Mouse (Mus musculus) forebrain, embryonic 16.5 days (tissue): ENCODE data around the gene Herc6. TPM values are rescaled to one million over a fixed set of nuclear protein-coding genes. Genes with fewer than 3 reads are reported as not detected.
A peak's percentile ranks its signal among the peaks of the same experiment; 100 is the strongest.

Experiments
- ATAC-seq: fragments of 200-750 bp; cut with Nextera tagmentation; 2 replicates; pipeline ENCODE4 v1.8.0; 2017; ENCODE audit warnings: mild to moderate bottlenecking, moderate library complexity
- H3K27ac ChIP-seq: fragments of 300-500 bp; sonication (generic); 2 replicates; pipeline ENCODE4 v1.5.1; 2014; ENCODE audit warnings: low read length, control low read depth
- H3K27me3 ChIP-seq: fragments of 300-500 bp; sonication (generic); replicated peaks from 2 replicates; pipeline ENCODE4 v1.6.1; 2014; ENCODE audit warnings: low read length; ENCODE audit not compliant: control insufficient read depth, insufficient read depth
- H3K36me3 ChIP-seq: fragments of 300-500 bp; sonication (generic); 2 replicates; pipeline ENCODE4 v1.6.1; 2014; ENCODE audit not compliant: control insufficient read depth, insufficient read depth
- H3K4me1 ChIP-seq: fragments of 300-500 bp; sonication (generic); replicated peaks from 2 replicates; pipeline ENCODE4 v1.6.1; 2014; ENCODE audit warnings: low read length; ENCODE audit not compliant: control insufficient read depth, insufficient read depth
- H3K4me2 ChIP-seq: fragments of 300-500 bp; sonication (generic); 2 replicates; pipeline ENCODE4 v1.6.1; 2014; ENCODE audit warnings: mild to moderate bottlenecking, low read length, control low read depth
- H3K4me3 ChIP-seq: fragments of 300-500 bp; sonication (generic); replicated peaks from 2 replicates; pipeline ENCODE4 v1.5.1; 2014; ENCODE audit warnings: mild to moderate bottlenecking, low read length, control low read depth
- H3K9ac ChIP-seq: fragments of 300-500 bp; sonication (generic); replicated peaks from 2 replicates; pipeline ENCODE4 v1.6.1; 2014; ENCODE audit warnings: low read depth, low read length, control low read depth
- H3K9me3 ChIP-seq: fragments of 300-500 bp; sonication (generic); 2 replicates; pipeline ENCODE4 v1.6.1; 2016; ENCODE audit warnings: low read length; ENCODE audit not compliant: control insufficient read depth
- WGBS: fragments of 180-500 bp; shearing (Covaris S2); extraction: QIAGEN DNeasy Blood & Tissue Kit; methylation state at CpG from one replicate; pipeline ENCODE4 v1.1.7; 2014; 5-methylcytosine and 5-hydroxymethylcytosine counted together
- polyA plus RNA-seq: library from polyadenylated mRNA; unstranded; fragments of >200 nt; fragmentation: Nextera tagmentation; extraction: Ambion mirVana; gene quantifications from 2 replicates; pipeline ENCODE4 v1.2.1, GENCODE M21; 2015

The Herc6 gene
- 1.1 and 1.2 TPM in 2 replicates for polyA plus RNA-seq

DNA sequence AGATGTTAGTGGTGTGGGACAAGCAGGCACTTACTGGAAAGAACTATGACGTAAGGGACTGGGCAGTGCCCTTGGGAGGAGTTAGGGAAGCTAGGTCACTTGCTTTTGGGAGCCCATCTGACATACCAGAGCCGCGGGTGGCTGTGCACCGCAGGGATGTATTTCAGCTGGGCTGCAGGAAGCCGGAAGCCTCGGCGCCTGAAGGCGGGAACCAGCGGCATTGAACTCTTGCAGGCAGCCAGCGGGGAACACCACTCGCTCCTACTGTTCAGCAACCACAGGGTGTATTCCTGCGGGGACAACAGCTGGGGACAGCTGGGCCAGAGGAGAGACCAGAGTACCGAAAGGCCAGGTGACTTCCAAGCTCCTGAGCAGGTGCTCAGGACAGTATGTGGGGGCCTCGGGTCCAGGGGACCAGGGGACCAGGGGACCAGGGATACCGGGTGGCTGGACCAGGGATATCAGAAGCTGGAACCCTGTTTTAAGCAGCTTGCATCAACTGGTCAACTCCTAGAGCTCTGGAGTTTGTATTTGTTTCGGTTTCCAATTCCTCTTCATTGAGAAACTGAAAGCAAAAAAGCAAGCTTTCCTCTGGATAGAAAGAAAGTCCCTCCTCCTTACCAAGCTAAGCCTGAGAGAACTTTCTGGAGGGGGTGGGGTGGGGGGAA, at the start of gene Herc6:
Gene Herc6, plus strand, starts transcription at position 120 of the 668 bp plus-strand sequence.
- Histone ChIP-seq H3K9ac (peak within 1 kb of the TSS; percentile 59), H3K4me1 (peaks cover 7% of the 10 kb centered on the region; the same call in 1 of the 2 replicates), H3K27ac (no peak within 1 kb of the TSS), H3K27me3 (no peaks in the 10 kb centered on the region), H3K9me3 (no peaks in the 10 kb centered on the region), H3K4me3 (peak within 1 kb of the TSS; percentile 45), H3K36me3 (no peaks in the 10 kb centered on the region), H3K4me2 (peak within 1 kb of the TSS; percentile 71)
- ATAC-seq: peak; percentile 77
- WGBS: 4% methylated on average over 16 of the region's 16 CpGs

DNA sequence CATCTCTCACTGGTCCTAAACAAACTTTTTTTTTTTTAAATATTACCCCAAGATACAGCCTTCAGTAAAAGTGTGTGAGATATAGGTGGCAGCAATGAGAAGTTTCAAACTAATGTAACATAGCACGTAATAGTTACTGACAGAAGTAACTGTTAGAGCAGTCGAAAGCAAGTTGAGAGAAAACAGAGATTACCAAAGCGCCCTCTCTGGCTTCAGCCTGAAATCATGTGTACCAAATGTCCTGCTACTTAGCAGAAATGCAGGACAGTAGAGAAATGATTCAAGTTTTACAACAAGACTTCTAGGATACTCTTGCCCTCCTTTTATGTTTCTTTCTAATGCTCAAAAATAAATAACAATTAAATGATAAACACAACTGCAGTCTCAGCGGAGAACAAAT, 49.8 kb upstream of the Herc6 start:
- no peaks in the 10 kb centered on the region for H3K36me3 ChIP-seq
- H3K27me3 ChIP-seq: no peaks in the 10 kb centered on the region
- H3K9me3 ChIP-seq: no peaks in the 10 kb centered on the region
- no peak overlapping the region for H3K9ac ChIP-seq
- H3K27ac ChIP-seq: no peak overlapping the region
- H3K4me1 ChIP-seq: peaks cover 13% of the 10 kb centered on the region
- ATAC-seq: no peak
- no peak overlapping the region for H3K4me3 ChIP-seq
- WGBS: 76% methylated on average over 4 of the region's 4 CpGs
- no peak overlapping the region for H3K4me2 ChIP-seq

DNA sequence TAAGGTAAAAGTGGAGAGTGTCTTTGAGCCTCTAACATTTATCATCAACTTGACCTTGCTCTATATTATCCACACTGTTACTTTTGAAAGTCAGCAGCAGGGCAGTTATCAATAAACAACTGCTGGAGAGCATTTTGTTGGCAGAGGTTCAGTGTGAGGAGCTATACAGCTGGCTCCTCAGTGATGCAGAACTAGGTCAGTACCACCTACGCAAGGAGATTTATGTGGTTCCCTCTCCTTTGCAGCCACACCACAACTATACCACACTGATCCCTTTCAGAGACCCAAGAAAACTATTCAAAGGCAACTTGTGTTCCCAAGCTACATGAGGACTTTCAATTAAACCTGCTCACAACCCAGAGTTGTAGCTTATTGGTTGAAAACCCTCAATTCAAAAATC, 49.4 kb upstream of the Herc6 start:
- 84% methylated on average over 1 of the region's 1 CpGs for WGBS
- no peaks in the 10 kb centered on the region for H3K36me3 ChIP-seq
- H3K4me1 ChIP-seq: peaks cover 16% of the 10 kb centered on the region
- H3K9me3 ChIP-seq: no peaks in the 10 kb centered on the region
- no peak overlapping the region for H3K9ac ChIP-seq
- no peak overlapping the region for H3K4me3 ChIP-seq
- no peak overlapping the region for H3K27ac ChIP-seq
- ATAC-seq: no peak
- no peak overlapping the region for H3K4me2 ChIP-seq
- H3K27me3 ChIP-seq: no peaks in the 10 kb centered on the region

DNA sequence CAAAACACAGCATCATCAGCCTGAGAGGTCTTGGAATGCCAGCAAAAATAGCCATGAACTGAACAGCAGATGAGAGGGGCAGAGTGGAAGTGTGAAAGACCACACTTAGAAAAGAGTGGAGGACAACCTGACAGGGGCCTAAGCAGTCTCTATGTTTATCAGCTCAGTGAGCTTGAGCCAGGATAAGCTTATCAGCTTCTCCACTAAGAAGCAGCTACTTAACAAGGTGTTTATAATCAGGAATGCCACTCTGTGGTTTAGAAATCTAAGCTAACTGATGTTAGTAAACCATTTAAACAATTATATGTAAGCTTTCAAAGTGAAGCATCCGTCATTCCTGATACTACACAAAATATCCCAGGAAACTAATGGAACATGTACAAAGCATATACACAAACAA, 48.8 kb upstream of the Herc6 start:
- Histone ChIP-seq H3K9me3 (no peaks in the 10 kb centered on the region), H3K4me2 (no peak overlapping the region), H3K4me1 (peaks cover 16% of the 10 kb centered on the region), H3K36me3 (no peaks in the 10 kb centered on the region), H3K9ac (no peak overlapping the region), H3K4me3 (no peak overlapping the region), H3K27ac (no peak overlapping the region), H3K27me3 (no peaks in the 10 kb centered on the region)
- no peak for ATAC-seq
- WGBS: 94% methylated on average over 1 of the region's 1 CpGs

DNA sequence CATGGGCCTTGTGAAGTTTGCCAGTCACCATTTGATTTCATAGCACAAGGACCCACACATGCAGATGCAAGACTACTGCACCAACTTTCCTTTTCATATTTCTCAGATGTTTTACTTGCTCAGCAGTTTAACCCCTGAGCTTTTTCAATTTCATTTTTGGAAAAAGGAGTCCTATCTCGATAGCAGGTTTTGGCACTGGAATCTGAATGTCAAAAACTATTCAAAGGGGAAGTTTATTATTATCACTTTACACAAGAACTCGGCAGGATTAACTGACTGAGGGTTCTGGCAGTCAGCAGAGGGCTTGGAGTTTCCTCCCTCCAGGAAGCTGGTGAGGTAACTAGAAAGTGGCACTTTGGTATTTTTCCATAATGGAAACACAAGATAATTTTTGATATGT, 47.4 kb upstream of the Herc6 start:
- WGBS: 62% methylated on average over 2 of the region's 2 CpGs
- Histone ChIP-seq H3K27me3 (no peaks in the 10 kb centered on the region), H3K27ac (no peak overlapping the region), H3K9ac (no peak overlapping the region), H3K4me2 (peak overlapping the region; percentile 87), H3K4me1 (peaks cover 16% of the 10 kb centered on the region), H3K9me3 (no peaks in the 10 kb centered on the region), H3K36me3 (no peaks in the 10 kb centered on the region), H3K4me3 (no peak overlapping the region)
- ATAC-seq: no peak

DNA sequence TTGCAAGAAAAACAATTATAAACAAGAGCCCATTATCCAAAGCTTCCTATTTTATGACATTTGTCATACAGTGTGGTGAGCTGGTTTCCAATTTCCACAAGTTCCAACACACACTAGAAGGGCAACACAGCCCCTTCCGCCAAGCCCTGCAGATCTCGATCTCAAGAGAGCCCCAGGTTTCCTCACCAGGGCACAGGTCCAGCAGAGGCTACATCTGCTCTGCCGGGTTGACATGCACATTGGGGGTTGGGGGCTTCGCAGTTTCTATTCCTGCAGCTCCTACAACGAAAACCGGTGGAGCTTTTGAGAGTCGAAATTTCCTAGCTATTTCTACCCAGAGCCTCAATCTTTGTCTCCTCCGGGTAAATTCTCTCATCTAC, 46.6 kb upstream of the Herc6 start:
- peak overlapping the region; percentile 57 for H3K4me3 ChIP-seq
- ATAC-seq: no peak
- H3K9ac ChIP-seq: peak overlapping the region; percentile 71
- H3K36me3 ChIP-seq: no peaks in the 10 kb centered on the region
- WGBS: 4% methylated on average over 8 of the region's 8 CpGs
- no peaks in the 10 kb centered on the region for H3K27me3 ChIP-seq
- H3K4me1 ChIP-seq: peaks cover 16% of the 10 kb centered on the region
- H3K27ac ChIP-seq: peak overlapping the region; percentile 80
- H3K4me2 ChIP-seq: peak overlapping the region; percentile 87
- no peaks in the 10 kb centered on the region for H3K9me3 ChIP-seq

DNA sequence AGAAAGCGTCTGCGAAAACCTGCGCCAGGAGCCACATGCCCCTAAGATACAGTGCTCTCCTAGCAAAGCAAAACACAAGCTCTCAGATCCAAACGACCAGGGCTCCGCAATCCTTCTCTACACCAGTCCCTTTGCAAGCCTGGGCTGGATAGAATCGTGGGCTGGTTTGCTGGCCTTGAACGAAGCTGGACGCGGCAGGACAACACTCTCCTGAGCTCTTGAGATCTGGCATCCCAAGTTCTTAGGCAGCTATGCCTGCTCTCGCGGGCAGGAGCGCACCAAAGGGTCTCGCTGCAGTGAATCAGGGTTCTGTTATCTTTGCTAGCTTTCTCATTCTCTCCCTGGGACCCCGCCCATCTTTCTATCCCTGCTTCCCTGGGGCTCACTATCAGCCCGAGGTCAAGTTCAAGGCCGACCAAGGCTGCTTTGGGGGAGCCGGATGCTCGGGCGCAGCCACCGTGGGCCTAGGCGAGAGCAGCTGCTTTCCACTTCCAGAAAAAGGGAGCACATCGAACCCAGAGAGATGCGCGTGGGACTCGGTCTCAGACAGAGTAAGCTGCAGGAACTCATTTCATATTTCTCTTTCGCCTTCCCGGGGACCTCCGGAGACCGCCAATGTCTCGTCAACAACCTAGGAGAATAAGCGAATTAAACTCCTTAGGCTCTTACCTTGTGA, 46.1 kb upstream of the Herc6 start:
- WGBS: under 1% methylated on average over 31 of the region's 31 CpGs
- Histone ChIP-seq H3K9ac (peak overlapping the region; percentile 71), H3K36me3 (no peaks in the 10 kb centered on the region), H3K27ac (peak overlapping the region; percentile 80), H3K27me3 (no peaks in the 10 kb centered on the region), H3K4me2 (peak overlapping the region; percentile 87), H3K4me3 (peak overlapping the region; percentile 57), H3K9me3 (no peaks in the 10 kb centered on the region), H3K4me1 (peaks cover 16% of the 10 kb centered on the region)
- peak; percentile 39 for ATAC-seq

DNA sequence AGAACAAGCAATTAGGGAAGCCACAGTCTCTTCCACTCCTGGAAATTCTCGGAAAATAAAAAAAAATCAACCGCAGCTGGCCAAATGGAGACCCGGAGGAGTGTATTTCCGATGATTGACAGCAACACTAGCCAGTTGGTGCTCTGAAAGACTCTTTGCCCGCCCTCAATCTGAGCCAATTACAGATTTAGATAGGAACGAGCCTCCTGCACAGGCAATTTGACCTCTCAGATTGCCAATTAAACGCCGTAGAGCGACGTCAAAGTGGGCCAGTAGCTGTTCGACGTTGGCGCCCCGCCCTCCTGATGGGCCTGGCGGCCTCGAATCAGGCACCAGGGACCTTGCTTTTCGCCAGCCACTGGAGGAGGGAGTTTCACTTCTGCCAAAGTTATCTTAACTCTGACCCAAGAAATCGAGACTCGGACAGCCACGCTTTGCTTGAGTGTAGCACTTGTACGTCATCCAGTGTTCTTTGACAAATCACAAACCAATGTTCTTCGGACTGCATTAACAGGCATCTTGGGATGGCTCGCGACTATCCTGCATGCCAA, 45.3 kb upstream of the Herc6 start, which contains the start of gene Ppm1k:
Gene Ppm1k, minus strand, starts transcription at position 83 of the 551 bp plus-strand sequence.
- H3K4me1 ChIP-seq: peaks cover 16% of the 10 kb centered on the region
- under 1% methylated on average over 24 of the region's 24 CpGs for WGBS
- ATAC-seq: peak; percentile 99

DNA sequence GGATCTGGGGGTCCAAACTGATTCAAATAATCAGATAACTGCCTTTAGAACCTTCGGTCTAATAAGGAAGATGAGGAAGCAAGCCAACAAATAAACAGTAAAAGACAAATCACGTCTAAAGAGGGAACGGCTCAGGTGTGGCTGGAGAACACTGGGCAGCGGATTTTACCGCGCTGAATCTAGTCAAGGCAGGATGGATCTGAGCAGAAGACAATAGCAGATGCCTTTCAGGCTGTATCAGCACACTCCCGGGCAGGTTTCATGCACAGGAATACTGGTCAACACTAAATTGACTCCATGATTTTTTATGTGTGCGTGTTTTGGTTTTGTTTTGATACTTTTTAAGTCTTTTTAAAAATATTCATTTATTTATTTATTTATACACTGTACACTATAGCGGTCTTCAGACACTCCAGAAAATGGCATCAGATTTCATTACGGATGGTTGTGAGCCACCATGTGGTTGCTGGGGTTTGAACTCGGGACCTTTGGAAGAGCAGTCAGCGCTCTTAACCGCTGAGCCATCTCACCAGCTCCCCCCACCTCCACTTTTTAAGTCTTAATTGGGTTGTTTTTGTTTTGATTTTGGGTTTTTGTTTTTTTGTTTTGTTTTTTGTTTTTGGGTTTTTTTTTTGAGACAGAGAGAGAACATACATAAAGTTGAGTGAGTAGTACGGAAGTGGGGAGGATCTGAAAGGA, 44.7 kb upstream of the Herc6 start:
- Histone ChIP-seq H3K9me3 (no peaks in the 10 kb centered on the region), H3K27ac (peak overlapping the region; percentile 11; the same call in 1 of the 2 replicates), H3K4me2 (peak overlapping the region; percentile 87), H3K27me3 (no peaks in the 10 kb centered on the region), H3K4me3 (peak overlapping the region; percentile 57), H3K36me3 (no peaks in the 10 kb centered on the region), H3K4me1 (peaks cover 16% of the 10 kb centered on the region), H3K9ac (peak overlapping the region; percentile 42)
- 22% methylated on average over 14 of the region's 14 CpGs for WGBS
- ATAC-seq: peak; percentile 32

More for the DNA sequence above, 45.3 kb upstream of the Herc6 start, which contains the start of gene Ppm1k:
- H3K4me2 ChIP-seq: peak within 1 kb of the TSS; percentile 87
- no peaks in the 10 kb centered on the region for H3K27me3 ChIP-seq
- peak within 1 kb of the TSS; percentile 71 for H3K9ac ChIP-seq
- no peaks in the 10 kb centered on the region for H3K36me3 ChIP-seq
- H3K9me3 ChIP-seq: no peaks in the 10 kb centered on the region
- H3K27ac ChIP-seq: peak within 1 kb of the TSS; percentile 80
- peak within 1 kb of the TSS; percentile 57 for H3K4me3 ChIP-seq
